Mouse (Mus musculus) layer of hippocampus, adult 2 months (tissue): Measurements from ENCODE around the gene Mdm2. TPM values are rescaled to one million over a fixed set of nuclear protein-coding genes. Genes with fewer than 3 reads are reported as not detected.
"Not testable (repeated sequence)": the region's sequence is repeated elsewhere in the genome, so short reads cannot be mapped to it uniquely, and the experiment has no call there.

Experiments used
- DNase-seq, 2 experiments: peaks; one replicate each; pipeline ENCODE4 v3.0.0; 2022; ENCODE audit warnings: low spot score in 2 of 2
- H3K27ac ChIP-seq: fragments of 200-600 bp; 2 replicates; pipeline ENCODE4 v1.8.1; 2022
- H3K4me3 ChIP-seq: fragments of 200-600 bp; 2 replicates; pipeline ENCODE4 v1.8.1; 2022; ENCODE audit warnings: mild to moderate bottlenecking
- CTCF ChIP-seq: fragments of 200-600 bp; conservative IDR thresholded peaks from 2 replicates; pipeline ENCODE4 v1.8.1; 2022; ENCODE audit warnings: antibody characterized with exemption, mild to moderate bottlenecking, moderate library complexity
- total RNA-seq, 2 experiments: library from RNA; stranded (reverse); gene quantifications; 2 replicates each; pipeline ENCODE4 v1.2.3; 2021

Mdm2 gene
- total RNA-seq, 2 experiments from 2014 or later: 55.1 to 66.0 TPM

GRCm38 (mm10) chr10:117752851-117753647 lies 42.5 kb upstream of the Mdm2 start:
- DNase-seq: no peak
- Histone ChIP-seq H3K4me3 (no peak overlapping the region), H3K27ac (no peak overlapping the region)
- no peak for TF ChIP-seq CTCF

- H3K27ac ChIP-seq: no peak overlapping the region
- H3K4me3 ChIP-seq: no peak overlapping the region
- no peak for DNase-seq
- TF ChIP-seq CTCF: no peak
Observed at GRCm38 (mm10) chr10:117752304-117752821, 41.8 kb upstream of the Mdm2 start.

GRCm38 (mm10) chr10:117751744-117752143 lies 41.2 kb upstream of the Mdm2 start:
- H3K4me3 ChIP-seq: no peak overlapping the region
- no peak overlapping the region for H3K27ac ChIP-seq
- no peak for TF ChIP-seq CTCF
- no peak for DNase-seq

DNA sequence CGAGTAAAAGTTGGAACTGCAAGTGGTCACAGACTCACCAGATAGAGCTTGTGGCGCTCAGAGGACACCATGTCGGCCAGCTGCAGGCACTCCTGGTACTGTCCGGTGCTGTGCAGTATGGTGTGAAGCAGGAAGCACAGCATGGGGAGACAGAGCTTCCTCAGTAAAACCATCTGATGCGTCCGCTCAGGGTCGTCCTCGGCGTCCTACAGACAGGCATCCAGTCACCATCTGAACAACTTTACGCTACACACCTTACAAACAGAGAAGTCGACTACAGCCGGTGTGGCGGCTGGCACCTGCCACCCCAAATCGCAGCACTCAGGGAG lies 40.7 kb upstream of the Mdm2 start:
- Histone ChIP-seq H3K4me3 (no peak overlapping the region), H3K27ac (no peak overlapping the region)
- DNase-seq: no peak
- TF ChIP-seq CTCF: no peak

DNA sequence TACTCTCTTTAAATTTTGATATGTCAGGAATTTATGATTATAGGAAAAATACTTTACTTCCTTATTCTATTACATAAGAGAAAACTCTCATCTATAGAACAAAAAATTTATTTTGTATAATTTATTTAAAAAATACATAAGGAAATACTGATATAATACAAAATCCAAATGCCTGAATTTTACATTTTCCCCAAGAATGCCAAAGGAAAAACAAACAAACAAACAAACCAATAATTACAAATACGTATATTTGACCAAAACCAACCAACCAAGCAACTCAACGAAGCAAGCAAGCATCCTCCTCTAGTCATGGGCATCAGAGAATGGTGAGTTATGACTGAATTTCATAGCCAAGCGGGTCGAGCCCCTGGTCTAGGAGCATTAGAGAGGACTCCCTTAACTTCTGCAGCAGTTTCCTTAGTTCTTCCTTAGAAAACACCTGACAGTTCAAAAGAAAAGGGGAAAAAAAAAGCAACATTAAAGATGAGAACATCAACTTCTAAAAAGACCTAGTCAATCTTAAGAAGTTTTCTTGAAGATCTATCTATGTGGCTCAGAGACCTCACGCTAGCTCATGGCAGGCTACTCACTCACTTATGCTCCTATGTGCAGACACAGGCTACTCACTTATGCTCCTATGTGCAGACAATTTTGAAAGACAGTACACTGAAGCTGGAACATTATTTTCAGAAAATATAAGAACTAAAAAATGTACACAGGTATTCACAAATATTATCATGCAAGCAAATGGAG lies 40.1 kb upstream of the Mdm2 start:
- Histone ChIP-seq H3K27ac (no peak overlapping the region), H3K4me3 (no peak overlapping the region)
- no peak for DNase-seq
- TF ChIP-seq CTCF: no peak

GRCm38 (mm10) chr10:117749787-117750343 lies 39.3 kb upstream of the Mdm2 start:
- no peak overlapping the region for H3K27ac ChIP-seq
- no peak for DNase-seq
- H3K4me3 ChIP-seq: no peak overlapping the region
- TF ChIP-seq CTCF: no peak

- no peak for TF ChIP-seq CTCF
- no peak overlapping the region for H3K4me3 ChIP-seq
- DNase-seq: no peak
- no peak overlapping the region for H3K27ac ChIP-seq
Observed at GRCm38 (mm10) chr10:117749050-117749686, 38.6 kb upstream of the Mdm2 start.

GRCm38 (mm10) chr10:117748276-117749049 lies 37.9 kb upstream of the Mdm2 start:
- Histone ChIP-seq H3K27ac (no peak overlapping the region), H3K4me3 (no peak overlapping the region)
- DNase-seq: no peak
- TF ChIP-seq CTCF: no peak

DNA sequence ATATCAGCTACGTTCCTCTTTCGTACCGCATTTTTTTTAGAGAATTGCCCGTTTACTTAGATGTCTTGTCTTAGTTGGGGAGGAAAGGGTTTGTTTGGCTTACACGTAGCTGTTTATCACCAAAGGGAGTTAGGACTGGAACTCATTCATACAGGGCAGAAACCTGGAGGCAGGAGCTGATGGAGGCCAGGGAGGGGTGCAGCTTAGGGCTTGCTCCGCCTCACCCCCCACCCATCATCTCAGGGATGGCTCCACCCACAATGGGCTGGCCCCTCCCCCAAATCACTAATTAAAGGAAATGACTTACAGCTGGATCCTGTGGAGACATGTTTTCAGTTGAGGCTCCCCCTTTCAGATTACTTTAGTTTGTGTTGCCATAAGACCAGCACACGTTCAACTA lies 37.2 kb upstream of the Mdm2 start:
- TF ChIP-seq CTCF: no peak
- H3K27ac ChIP-seq: no peak overlapping the region

DNA sequence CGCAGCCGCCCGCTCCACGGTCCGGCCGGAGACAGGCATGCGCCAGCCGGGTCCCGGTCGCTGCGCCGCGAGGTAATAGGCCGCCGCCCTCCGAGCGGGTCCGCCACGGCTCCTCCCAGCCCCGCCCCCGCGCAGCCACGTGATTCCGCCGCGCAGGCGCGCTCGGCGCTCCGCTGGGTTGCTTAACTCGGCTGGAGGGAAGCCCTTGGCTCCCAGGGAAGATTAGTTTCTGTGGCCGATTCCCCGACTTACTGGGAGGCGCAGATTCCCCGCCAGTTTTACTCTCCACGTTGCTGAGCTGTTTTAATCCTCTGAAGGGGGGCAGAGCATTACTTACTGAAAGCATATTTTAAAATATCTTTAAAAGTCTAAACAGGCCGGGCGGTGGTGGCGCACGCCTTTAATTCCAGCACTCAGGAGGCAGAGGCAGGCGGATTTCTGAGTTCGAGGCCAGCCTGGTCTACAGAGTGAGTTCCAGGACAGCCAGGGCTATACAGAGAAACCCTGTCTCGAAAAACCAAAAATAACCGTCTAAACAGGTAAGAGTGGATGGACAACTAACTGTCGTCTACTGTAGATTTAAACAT lies 35.8 kb upstream of the Mdm2 start, which contains the start of gene Slc35e3:
Gene Slc35e3 (minus strand): TSS at position 69 of the 587 bp plus-strand sequence.
- peak; percentile 94 to 97 for DNase-seq
- Histone ChIP-seq H3K4me3 (peak within 1 kb of the TSS; percentile 62), H3K27ac (peak within 1 kb of the TSS; percentile 56; the same call in 1 of the 2 replicates)
- TF ChIP-seq CTCF: no peak

More for the DNA sequence above, 37.2 kb upstream of the Mdm2 start:
- DNase-seq: no peak
- H3K4me3 ChIP-seq: no peak overlapping the region

DNA sequence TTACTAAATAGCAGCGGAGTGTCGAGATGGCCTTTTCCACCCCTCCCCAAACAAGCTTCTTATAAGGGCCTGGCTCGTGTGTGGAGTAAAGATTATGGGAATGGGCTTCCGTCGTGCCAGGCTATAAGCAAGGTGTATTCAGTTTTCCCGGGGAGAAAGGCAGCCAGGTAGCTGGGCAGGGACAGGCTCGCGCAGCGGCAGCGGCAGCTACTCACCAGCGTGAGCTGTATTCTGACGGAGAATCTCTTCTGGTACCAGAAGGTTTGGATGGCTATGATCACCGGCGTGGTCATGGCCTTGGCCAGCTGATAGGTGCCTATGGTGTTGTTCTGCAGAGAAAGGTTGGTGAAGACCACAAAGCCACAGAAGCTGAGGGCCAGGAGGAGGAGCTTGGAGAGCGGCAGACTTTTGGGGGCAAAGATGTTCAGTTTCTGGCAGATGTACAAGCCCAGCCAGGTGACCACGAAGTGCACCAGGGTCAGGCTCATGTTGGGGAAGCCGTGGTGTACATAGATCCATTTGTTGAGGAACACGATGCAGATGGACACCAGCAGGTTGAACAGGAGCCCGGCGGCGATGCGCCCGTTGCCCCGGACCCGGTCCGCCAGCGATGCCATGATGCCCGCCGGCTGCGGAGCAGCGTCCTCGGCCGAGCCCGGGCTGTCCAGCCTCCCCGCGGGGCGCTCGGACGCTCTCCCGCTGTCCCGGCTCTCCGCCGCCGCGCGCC lies 35.2 kb upstream of the Mdm2 start:
- Histone ChIP-seq H3K4me3 (peak overlapping the region; percentile 62), H3K27ac (peak overlapping the region; percentile 56; the same call in 1 of the 2 replicates)
- not testable (repeated sequence) for DNase-seq

GRCm38 (mm10) chr10:117743917-117744316 lies 33.4 kb upstream of the Mdm2 start:
- Histone ChIP-seq H3K4me3 (no peak overlapping the region), H3K27ac (no peak overlapping the region)
- no peak for DNase-seq
- no peak for TF ChIP-seq CTCF
